Mouse (Mus musculus) T-helper 17 cell (primary cell): ENCODE data around the gene Drg2.

Experiments
- in situ Hi-C, 2 experiments: fragments of 300-600 bp; cut with MboI, MseI; formaldehyde crosslinking; loops; 1 replicate in 1 of 2; 2 replicates in 1 of 2; pipeline ENCODE4 v1.15.1; 2025; ENCODE audit warnings: high pct_unique_total_duplicates in 2 of 2

Drg2 gene

GRCm38 (mm10) chr11:60465943-60466380, 11.6 kb downstream of the Drg2 start:
- in situ Hi-C loops, result no loop called here

GRCm38 (mm10) chr11:60469039-60469438, 14.6 kb downstream of the Drg2 start, which contains the start of gene Myo15:
TSS of gene Myo15 (plus strand) at chr11:60469339.
- in situ Hi-C loops, result no loop called here

GRCm38 (mm10) chr11:60470743-60471142, 16.4 kb downstream of the Drg2 start:
- in situ Hi-C loops, result no loop called here

- in situ Hi-C loops, result no loop called here
Observed at GRCm38 (mm10) chr11:60474534-60474933, 20.1 kb downstream of the Drg2 start.

GRCm38 (mm10) chr11:60475668-60476362, 21.4 kb downstream of the Drg2 start:
- in situ Hi-C loops, result no loop called here

- in situ Hi-C loops, result no loop called here
Observed at GRCm38 (mm10) chr11:60478121-60478520, 23.7 kb downstream of the Drg2 start.

- in situ Hi-C loops, result no loop called here
Observed at GRCm38 (mm10) chr11:60486267-60486666, 31.9 kb downstream of the Drg2 start.

GRCm38 (mm10) chr11:60492726-60493125, 38.3 kb downstream of the Drg2 start:
- in situ Hi-C loops, result no loop called here

- in situ Hi-C loops, result no loop called here
Observed at GRCm38 (mm10) chr11:60495692-60496091, 41.3 kb downstream of the Drg2 start.

GRCm38 (mm10) chr11:60507281-60507680, 52.9 kb downstream of the Drg2 start:
- in situ Hi-C loops, result no loop called here

GRCm38 (mm10) chr11:60508950-60509349, 54.6 kb downstream of the Drg2 start:
- in situ Hi-C loops, result no loop called here

GRCm38 (mm10) chr11:60509500-60509899, 55.1 kb downstream of the Drg2 start:
- in situ Hi-C loops, result no loop called here

GRCm38 (mm10) chr11:60511893-60512292, 57.5 kb downstream of the Drg2 start:
- in situ Hi-C loops, result no loop called here

- in situ Hi-C loops, result no loop called here
Observed at GRCm38 (mm10) chr11:60512520-60512919, 58.1 kb downstream of the Drg2 start.

GRCm38 (mm10) chr11:60514941-60515340, 60.5 kb downstream of the Drg2 start:
- in situ Hi-C loops, result no loop called here

- in situ Hi-C loops, result no loop called here
Observed at GRCm38 (mm10) chr11:60518305-60518704, 63.9 kb downstream of the Drg2 start.
